Mouse (Mus musculus): ENCODE results near the gene Gck. TPM values are rescaled to one million over a fixed set of nuclear protein-coding genes. Genes with fewer than 3 reads are reported as not detected.
A peak's percentile ranks its signal among the peaks of the same experiment; 100 is the strongest.

Gene Gck
- polyA plus RNA-seq, 1 experiment from 2014 or later, result 0.72 TPM

DNA sequence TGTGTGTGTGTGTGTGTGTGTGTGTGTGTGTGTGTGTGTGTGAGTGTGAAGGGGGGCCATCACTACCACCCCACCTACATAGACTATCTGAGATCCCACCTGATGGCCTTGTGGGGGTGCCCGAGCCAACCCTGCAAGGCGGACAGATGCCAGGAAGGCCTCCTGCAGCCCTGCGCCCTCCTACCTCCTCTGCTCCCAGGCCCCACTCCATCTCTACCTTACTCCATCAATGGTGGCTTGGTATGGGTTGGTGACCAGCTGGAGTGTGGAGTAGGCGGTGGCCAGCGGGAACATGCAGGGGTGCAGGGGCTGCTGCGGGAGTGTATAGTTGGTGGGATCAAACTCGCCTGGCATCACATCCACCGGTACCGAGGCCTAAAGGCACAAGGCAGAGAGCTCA, 76.7 kb downstream of the Gck start:
- no peak for ATAC-seq (replicated peaks; ENCODE audit: insufficient number of reproducible peaks, insufficient read depth, low FRiP score, low read depth)
- Histone ChIP-seq H3K4me3 (no peak overlapping the region), H3K27me3 (no peaks in the 10 kb centered on the region), H3K36me3 (peaks cover 50% of the 10 kb centered on the region), H3K27ac (no peak overlapping the region), H3K4me1 (replicated peaks) (peaks cover 17% of the 10 kb centered on the region), H3K4me2 (no peak overlapping the region), H3K9ac (no peak overlapping the region), H3K9me3 (replicated peaks) (no peaks in the 10 kb centered on the region)
- 95% methylated on average over 9 of the region's 9 CpGs for WGBS

DNA sequence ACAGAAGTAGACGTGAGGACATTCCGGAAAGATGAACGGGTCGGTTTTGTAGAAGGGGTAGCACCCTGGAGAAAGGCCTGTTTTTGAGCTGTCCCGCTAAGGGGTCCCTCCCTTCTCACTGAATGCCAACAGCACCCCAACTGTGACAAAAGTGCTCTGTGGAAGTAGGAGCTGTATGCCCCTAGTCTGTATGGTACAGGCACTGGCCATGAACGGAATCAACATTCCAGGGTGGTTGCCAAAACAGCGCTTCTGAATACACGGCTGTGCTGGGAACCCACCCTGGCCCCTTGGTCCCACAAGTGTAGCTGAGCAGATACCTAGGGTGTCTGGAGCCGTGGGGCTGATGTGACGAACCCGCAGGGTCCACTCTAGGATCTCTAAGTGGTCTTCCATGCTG, 77.2 kb downstream of the Gck start:
- Histone ChIP-seq H3K4me1 (replicated peaks) (peaks cover 17% of the 10 kb centered on the region), H3K36me3 (peaks cover 50% of the 10 kb centered on the region), H3K4me2 (no peak overlapping the region), H3K4me3 (no peak overlapping the region), H3K27me3 (no peaks in the 10 kb centered on the region), H3K27ac (no peak overlapping the region), H3K9me3 (replicated peaks) (no peaks in the 10 kb centered on the region), H3K9ac (no peak overlapping the region)
- WGBS, result 91% methylated on average over 11 of the region's 11 CpGs
- ATAC-seq (replicated peaks; ENCODE audit: insufficient number of reproducible peaks, insufficient read depth, low FRiP score, low read depth), result no peak

- ATAC-seq (replicated peaks; ENCODE audit: insufficient number of reproducible peaks, insufficient read depth, low FRiP score, low read depth), result no peak
- 78% methylated on average over 16 of the region's 16 CpGs for WGBS
- Histone ChIP-seq H3K27me3 (no peaks in the 10 kb centered on the region), H3K4me3 (no peak overlapping the region), H3K9ac (no peak overlapping the region), H3K4me2 (no peak overlapping the region), H3K4me1 (replicated peaks) (no peaks in the 10 kb centered on the region), H3K27ac (no peak overlapping the region), H3K36me3 (peaks cover 49% of the 10 kb centered on the region), H3K9me3 (replicated peaks) (no peaks in the 10 kb centered on the region)
Measured at GRCm38 (mm10) chr11:5870069-5870468, 79.8 kb downstream of the Gck start.

DNA sequence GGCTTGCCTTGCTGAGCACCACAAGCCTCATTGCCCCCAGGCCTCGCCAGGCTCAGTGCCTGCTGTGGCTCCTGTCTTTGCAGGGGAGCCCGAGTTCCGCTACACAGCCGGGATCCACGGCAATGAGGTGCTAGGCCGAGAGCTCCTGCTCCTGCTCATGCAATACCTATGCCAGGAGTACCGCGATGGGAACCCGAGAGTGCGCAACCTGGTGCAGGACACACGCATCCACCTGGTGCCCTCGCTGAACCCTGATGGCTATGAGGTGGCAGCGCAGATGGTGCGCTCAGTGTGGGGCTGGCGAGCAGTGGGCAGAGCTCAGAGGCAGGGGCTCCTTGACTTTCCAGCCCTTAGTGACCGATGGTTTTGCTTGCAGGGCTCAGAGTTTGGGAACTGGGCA, 80.5 kb downstream of the Gck start:
- Histone ChIP-seq H3K36me3 (peaks cover 42% of the 10 kb centered on the region), H3K9ac (no peak overlapping the region)

DNA sequence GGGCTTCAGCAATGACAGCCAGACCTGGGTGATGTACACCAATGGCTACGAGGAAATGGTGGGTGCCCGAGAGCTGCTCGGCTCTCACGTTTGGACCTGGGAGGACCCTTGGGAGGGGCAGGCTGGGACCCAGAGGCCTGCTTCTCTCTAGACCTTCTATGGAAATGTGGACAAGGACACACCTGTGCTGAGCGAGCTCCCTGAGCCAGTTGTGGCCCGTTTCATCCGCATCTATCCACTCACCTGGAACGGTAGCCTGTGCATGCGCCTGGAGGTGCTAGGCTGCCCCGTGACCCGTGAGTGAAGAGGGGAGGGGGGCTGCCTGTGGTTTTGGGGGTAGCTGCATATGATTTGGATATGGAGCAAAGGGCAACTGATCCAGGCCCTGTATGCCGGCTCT, 81.6 kb downstream of the Gck start:
- no peak overlapping the region for H3K9ac ChIP-seq
- H3K27me3 ChIP-seq, result 0 out of 2 replicates have a peak, but pooled peaks cover 3% of the 10 kb centered on the region
- no peak for ATAC-seq (replicated peaks; ENCODE audit: insufficient number of reproducible peaks, insufficient read depth, low FRiP score, low read depth)
- H3K9me3 ChIP-seq (replicated peaks), result no peaks in the 10 kb centered on the region
- H3K4me3 ChIP-seq, result no peak overlapping the region
- no peak overlapping the region for H3K4me2 ChIP-seq
- H3K36me3 ChIP-seq, result peaks cover 36% of the 10 kb centered on the region
- no peaks in the 10 kb centered on the region for H3K4me1 ChIP-seq (replicated peaks)
- no peak overlapping the region for H3K27ac ChIP-seq
- 88% methylated on average over 12 of the region's 12 CpGs for WGBS

More for the DNA sequence above, 80.5 kb downstream of the Gck start:
- Histone ChIP-seq H3K4me2 (no peak overlapping the region), H3K9me3 (replicated peaks) (no peaks in the 10 kb centered on the region), H3K4me1 (replicated peaks) (no peaks in the 10 kb centered on the region), H3K27ac (no peak overlapping the region), H3K4me3 (no peak overlapping the region), H3K27me3 (no peaks in the 10 kb centered on the region)
- no peak for ATAC-seq (replicated peaks; ENCODE audit: insufficient number of reproducible peaks, insufficient read depth, low FRiP score, low read depth)
- WGBS, result 91% methylated on average over 16 of the region's 16 CpGs

DNA sequence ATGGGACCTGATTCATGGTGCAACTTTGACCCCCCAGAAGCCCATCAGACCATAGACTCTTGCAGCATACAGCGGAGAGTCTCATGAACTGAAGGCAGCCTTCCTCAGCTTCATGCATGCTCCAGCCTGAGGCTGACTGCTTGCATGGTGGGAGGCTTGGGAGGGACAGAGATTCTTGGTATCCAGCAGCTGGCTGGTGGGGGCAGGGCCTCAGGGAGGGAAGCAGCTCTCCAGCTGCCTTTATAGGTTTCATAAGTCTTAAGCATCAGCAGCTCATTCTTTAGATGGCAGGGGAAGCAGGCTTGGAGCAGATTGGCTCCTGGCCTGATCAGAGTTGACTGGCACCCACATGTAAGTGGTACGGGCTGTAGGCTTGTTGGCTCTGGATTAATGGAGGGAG, 82.7 kb downstream of the Gck start:
- Histone ChIP-seq H3K4me3 (no peak overlapping the region), H3K4me1 (replicated peaks) (peaks cover 10% of the 10 kb centered on the region), H3K4me2 (no peak overlapping the region), H3K9ac (no peak overlapping the region), H3K27me3 (0 out of 2 replicates have a peak, but pooled peaks cover 3% of the 10 kb centered on the region), H3K9me3 (replicated peaks) (no peaks in the 10 kb centered on the region), H3K36me3 (peaks cover 25% of the 10 kb centered on the region), H3K27ac (no peak overlapping the region)
- WGBS, result 85% methylated on average over 2 of the region's 2 CpGs
- no peak for ATAC-seq (replicated peaks; ENCODE audit: insufficient number of reproducible peaks, insufficient read depth, low FRiP score, low read depth)

- H3K4me2 ChIP-seq, result peak overlapping the region; percentile 83
- H3K9ac ChIP-seq, result peak overlapping the region; percentile 64
- no peaks in the 10 kb centered on the region for H3K9me3 ChIP-seq (replicated peaks)
- 0 out of 2 replicates have a peak, but pooled peaks have one; percentile 14 for ATAC-seq (replicated peaks; ENCODE audit: insufficient number of reproducible peaks, insufficient read depth, low FRiP score, low read depth)
- 12% methylated on average over 15 of the region's 15 CpGs for WGBS
- no peaks in the 10 kb centered on the region for H3K36me3 ChIP-seq
- peaks cover 26% of the 10 kb centered on the region for H3K4me1 ChIP-seq (replicated peaks)
- peak overlapping the region; percentile 54 for H3K4me3 ChIP-seq
- H3K27me3 ChIP-seq, result 0 out of 2 replicates have a peak, but pooled peaks cover 3% of the 10 kb centered on the region
- H3K27ac ChIP-seq, result 0 out of 2 replicates have a peak overlapping the region, but pooled peaks have one; percentile 12
Measured at GRCm38 (mm10) chr11:5862394-5863105, 87.3 kb downstream of the Gck start.

DNA sequence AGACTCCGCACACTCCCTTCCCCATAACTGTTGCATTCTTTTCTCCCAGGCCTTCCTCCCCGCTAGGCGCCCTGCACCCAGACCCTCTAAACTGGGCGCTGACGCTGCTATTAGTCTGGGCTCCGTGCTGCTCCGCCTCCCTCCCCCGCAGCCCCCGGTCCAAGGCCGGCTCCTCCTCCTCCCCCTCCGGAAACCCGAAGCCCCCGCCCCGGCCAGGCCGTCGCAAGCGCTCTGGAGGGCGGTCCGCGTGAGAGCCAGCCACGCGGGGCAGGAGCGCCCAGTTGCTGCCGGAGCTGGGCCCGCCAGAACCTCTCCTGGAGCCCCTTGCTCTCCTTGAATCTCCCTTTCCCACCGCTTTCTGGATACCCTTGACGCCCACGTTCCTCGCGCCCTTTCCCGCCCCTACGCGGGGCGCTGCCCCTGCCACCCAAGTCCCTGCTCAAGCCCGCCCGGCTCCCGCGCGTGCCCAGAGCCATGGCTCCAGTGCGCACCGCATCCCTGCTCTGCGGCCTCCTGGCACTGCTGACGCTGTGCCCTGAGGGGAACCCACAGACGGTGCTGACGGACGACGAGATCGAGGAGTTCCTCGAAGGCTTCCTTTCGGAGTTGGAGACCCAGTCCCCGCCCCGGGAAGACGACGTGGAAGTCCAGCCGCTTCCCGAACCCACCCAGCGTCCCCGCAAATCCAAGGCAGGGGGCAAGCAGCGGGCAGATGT, 88.0 kb downstream of the Gck start, which contains the start of gene Aebp1:
Gene Aebp1 (plus strand): TSS at position 270 of the 716 bp plus-strand sequence.
- WGBS, result 1% methylated on average over 57 of the region's 59 CpGs

DNA sequence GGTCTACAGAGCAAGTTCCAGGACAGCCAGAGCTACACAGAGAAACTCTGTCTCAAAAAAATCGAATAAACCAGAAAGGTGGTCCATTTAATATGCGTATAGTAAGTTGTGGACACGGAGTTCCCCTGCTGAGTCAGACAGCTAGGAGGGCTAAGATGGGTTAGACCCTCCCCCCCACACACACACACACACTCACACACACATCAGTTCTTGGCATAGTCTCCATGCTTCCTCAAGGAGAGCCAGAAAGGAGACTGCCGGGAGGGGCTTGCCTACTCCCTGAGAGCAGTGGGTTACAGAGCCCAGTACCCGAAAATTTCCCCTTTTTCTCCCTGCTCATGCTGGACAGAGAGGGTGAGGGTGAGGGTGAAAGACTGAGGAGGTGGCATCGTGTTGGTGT, 89.2 kb downstream of the Gck start:
- no peak overlapping the region for H3K9ac ChIP-seq
- no peak overlapping the region for H3K4me3 ChIP-seq
- WGBS, result 53% methylated on average over 6 of the region's 6 CpGs
- no peaks in the 10 kb centered on the region for H3K36me3 ChIP-seq
- H3K27ac ChIP-seq, result no peak overlapping the region
- peaks cover 39% of the 10 kb centered on the region for H3K4me1 ChIP-seq (replicated peaks)
- H3K9me3 ChIP-seq (replicated peaks), result no peaks in the 10 kb centered on the region
- no peak overlapping the region for H3K4me2 ChIP-seq
- no peak for ATAC-seq (replicated peaks; ENCODE audit: insufficient number of reproducible peaks, insufficient read depth, low FRiP score, low read depth)
- H3K27me3 ChIP-seq, result 0 out of 2 replicates have a peak, but pooled peaks cover 3% of the 10 kb centered on the region

More for the DNA sequence above, 88.0 kb downstream of the Gck start, which contains the start of gene Aebp1:
- Histone ChIP-seq H3K27ac (0 out of 2 replicates have a peak within 1 kb of the TSS, but pooled peaks have one; percentile 12), H3K4me2 (peak within 1 kb of the TSS; percentile 83), H3K4me1 (replicated peaks) (peaks cover 27% of the 10 kb centered on the region), H3K9me3 (replicated peaks) (no peaks in the 10 kb centered on the region), H3K9ac (peak within 1 kb of the TSS; percentile 64), H3K27me3 (0 out of 2 replicates have a peak, but pooled peaks cover 3% of the 10 kb centered on the region), H3K4me3 (peak within 1 kb of the TSS; percentile 54), H3K36me3 (no peaks in the 10 kb centered on the region)
- ATAC-seq (replicated peaks; ENCODE audit: insufficient number of reproducible peaks, insufficient read depth, low FRiP score, low read depth), result peak; percentile 45; the same call in 1 of the 2 replicates

DNA sequence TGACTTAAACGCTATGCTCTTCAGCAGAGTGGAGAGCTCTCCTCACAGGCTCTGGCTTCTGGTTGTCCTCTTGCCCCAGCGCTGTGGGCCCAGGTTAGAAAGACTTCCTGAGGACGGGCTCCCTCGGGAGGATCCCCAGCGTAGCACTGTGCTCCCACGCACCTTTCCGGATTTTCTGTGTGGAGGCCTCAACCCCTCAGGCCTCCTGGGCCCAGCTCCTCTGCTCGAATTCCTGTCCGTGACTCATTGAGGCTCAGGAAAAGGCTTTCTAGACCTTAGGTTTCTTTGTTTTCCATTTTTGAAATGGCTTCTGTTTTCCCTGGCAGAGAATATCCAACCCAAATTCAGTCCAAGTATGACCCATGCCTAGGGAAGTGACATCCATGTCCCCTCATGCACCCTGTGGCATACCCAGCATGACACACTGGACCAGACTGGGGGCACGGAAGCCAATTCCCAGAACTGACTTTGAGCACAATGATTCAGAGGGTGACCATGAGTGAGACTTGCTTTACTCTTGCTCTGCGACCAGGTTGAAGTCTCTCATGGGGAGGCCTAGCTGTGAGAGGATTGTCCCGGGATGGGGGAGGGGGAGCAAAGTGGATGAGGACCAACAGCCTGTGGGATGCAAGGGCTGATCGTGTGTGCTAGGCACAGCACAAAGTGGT, 89.9 kb downstream of the Gck start:
- H3K36me3 ChIP-seq, result no peaks in the 10 kb centered on the region
- H3K4me1 ChIP-seq (replicated peaks), result peaks cover 40% of the 10 kb centered on the region
- H3K4me3 ChIP-seq, result no peak overlapping the region
- no peak overlapping the region for H3K27ac ChIP-seq
- 0 out of 2 replicates have a peak, but pooled peaks cover 3% of the 10 kb centered on the region for H3K27me3 ChIP-seq
- WGBS, result 77% methylated on average over 13 of the region's 13 CpGs
- H3K9ac ChIP-seq, result no peak overlapping the region
- no peak for ATAC-seq (replicated peaks; ENCODE audit: insufficient number of reproducible peaks, insufficient read depth, low FRiP score, low read depth)
- no peak overlapping the region for H3K4me2 ChIP-seq
- no peaks in the 10 kb centered on the region for H3K9me3 ChIP-seq (replicated peaks)

- Histone ChIP-seq H3K27me3 (0 out of 2 replicates have a peak, but pooled peaks cover under 1% of the 10 kb centered on the region), H3K4me1 (replicated peaks) (peaks cover 40% of the 10 kb centered on the region), H3K27ac (no peak overlapping the region), H3K9ac (no peak overlapping the region), H3K4me2 (no peak overlapping the region), H3K4me3 (no peak overlapping the region), H3K36me3 (no peaks in the 10 kb centered on the region), H3K9me3 (replicated peaks) (no peaks in the 10 kb centered on the region)
- no peak for ATAC-seq (replicated peaks; ENCODE audit: insufficient number of reproducible peaks, insufficient read depth, low FRiP score, low read depth)
- WGBS, result 81% methylated on average over 1 of the region's 1 CpGs
Measured at GRCm38 (mm10) chr11:5858723-5859122, 91.2 kb downstream of the Gck start.
